Mouse (Mus musculus) midbrain, embryonic 11.5 days (tissue): ENCODE measurements around the gene Rps17. TPM values are rescaled to one million over a fixed set of nuclear protein-coding genes. Genes with fewer than 3 reads are reported as not detected.

Source experiments
- ATAC-seq: fragments of 200-750 bp; cut with Nextera tagmentation; 2 replicates; pipeline ENCODE4 v1.8.0; 2017; ENCODE audit warnings: moderate TSS enrichment, moderate library complexity; ENCODE audit not compliant: low FRiP score
- DNase-seq: peaks from one replicate; pipeline ENCODE4 v3.0.0; 2015; ENCODE audit warnings: low spot score; ENCODE audit errors: missing footprints
- H3K27ac ChIP-seq: fragments of 300-500 bp; sonication (generic); 2 replicates; pipeline ENCODE4 v1.5.1; 2014; ENCODE audit warnings: low read depth, low read length
- H3K27me3 ChIP-seq: fragments of 300-500 bp; sonication (generic); 2 replicates; pipeline ENCODE4 v1.6.1; 2014; ENCODE audit warnings: mild to moderate bottlenecking, low read length, moderate library complexity, mixed read lengths; ENCODE audit not compliant: control insufficient read depth, insufficient read depth
- H3K36me3 ChIP-seq: fragments of 300-500 bp; sonication (generic); 2 replicates; pipeline ENCODE4 v1.6.1; 2014; ENCODE audit warnings: mild to moderate bottlenecking, low read length, moderate library complexity, mixed read lengths; ENCODE audit not compliant: control insufficient read depth, insufficient read depth
- H3K4me1 ChIP-seq: fragments of 300-500 bp; sonication (generic); 2 replicates; pipeline ENCODE4 v1.6.1; 2014; ENCODE audit warnings: low read length; ENCODE audit not compliant: control insufficient read depth, insufficient read depth
- H3K4me2 ChIP-seq: fragments of 300-500 bp; sonication (generic); 2 replicates; pipeline ENCODE4 v1.6.1; 2014; ENCODE audit warnings: mild to moderate bottlenecking, moderate library complexity
- H3K4me3 ChIP-seq: fragments of 300-500 bp; sonication (generic); 2 replicates; pipeline ENCODE4 v1.5.1; 2014; ENCODE audit warnings: low read depth, low read length
- H3K9ac ChIP-seq: fragments of 300-500 bp; sonication (generic); 2 replicates; pipeline ENCODE4 v1.6.1; 2014; ENCODE audit warnings: low read length
- H3K9me3 ChIP-seq: fragments of 300-500 bp; sonication (generic); 2 replicates; pipeline ENCODE4 v1.6.1; 2016; ENCODE audit warnings: low read length; ENCODE audit not compliant: control insufficient read depth
- WGBS: fragments of 180-500 bp; shearing (Covaris S2); extraction: QIAGEN DNeasy Blood & Tissue Kit; methylation state at CpG from one replicate; pipeline ENCODE4 v1.1.7; 2014; 5-methylcytosine and 5-hydroxymethylcytosine counted together
- polyA plus RNA-seq: library from polyadenylated mRNA; unstranded; fragments of >200 nt; fragmentation: Nextera tagmentation; extraction: Ambion mirVana; gene quantifications from 2 replicates; pipeline ENCODE4 v1.2.1, GENCODE M21; 2014

The Rps17 gene
- 1,045 and 1,155 TPM in 2 replicates for polyA plus RNA-seq

- H3K36me3 ChIP-seq: peaks cover 12% of the 10 kb centered on the region; the same call in 1 of the 2 replicates
- WGBS: under 1% methylated on average over 85 of the region's 85 CpGs
- peak within 1 kb of the TSS; percentile 76 for H3K27ac ChIP-seq
- peaks cover 14% of the 10 kb centered on the region for H3K4me1 ChIP-seq
- ATAC-seq (peak; percentile 92), DNase-seq (peak; percentile 100)
- no peaks in the 10 kb centered on the region for H3K27me3 ChIP-seq
- H3K9me3 ChIP-seq: no peaks in the 10 kb centered on the region
- peak within 1 kb of the TSS; percentile 65 for H3K4me3 ChIP-seq
- peak within 1 kb of the TSS; percentile 87 for H3K9ac ChIP-seq
- H3K4me2 ChIP-seq: peak within 1 kb of the TSS; percentile 89
Observed at GRCm38 (mm10) chr7:81344544-81345446, at the start of gene Rps17. Gene Rps17 (minus strand): TSS chr7:81345254.

- H3K27me3 ChIP-seq: no peaks in the 10 kb centered on the region
- WGBS: 88% methylated on average over 1 of the region's 1 CpGs
- H3K4me2 ChIP-seq: no peak overlapping the region
- no peak for DNase-seq
- H3K9ac ChIP-seq: no peak overlapping the region
- no peak for ATAC-seq
- no peaks in the 10 kb centered on the region for H3K36me3 ChIP-seq
- H3K9me3 ChIP-seq: no peaks in the 10 kb centered on the region
- no peak overlapping the region for H3K27ac ChIP-seq
- H3K4me3 ChIP-seq: no peak overlapping the region
- no peaks in the 10 kb centered on the region for H3K4me1 ChIP-seq
Observed at GRCm38 (mm10) chr7:81379363-81379762, 34.3 kb upstream of the Rps17 start.

- H3K9ac ChIP-seq: peak overlapping the region; percentile 35
- peak overlapping the region; percentile 18 for H3K4me3 ChIP-seq
- H3K4me2 ChIP-seq: peak overlapping the region; percentile 39
- H3K4me1 ChIP-seq: peaks cover 3% of the 10 kb centered on the region; the same call in 1 of the 2 replicates
- no peaks in the 10 kb centered on the region for H3K9me3 ChIP-seq
- 5% methylated on average over 13 of the region's 13 CpGs for WGBS
- H3K36me3 ChIP-seq: no peaks in the 10 kb centered on the region
- no peaks in the 10 kb centered on the region; the same call in 1 of the 2 replicates for H3K27me3 ChIP-seq
- H3K27ac ChIP-seq: no peak overlapping the region
- ATAC-seq (peak; percentile 87), DNase-seq (peak; percentile 92)
Observed at GRCm38 (mm10) chr7:81372337-81372920, 27.4 kb upstream of the Rps17 start.

- peak overlapping the region; percentile 35 for H3K9ac ChIP-seq
- ATAC-seq (peak; percentile 58; the same call in 1 of the 2 replicates), DNase-seq (no peak)
- no peaks in the 10 kb centered on the region for H3K36me3 ChIP-seq
- H3K27me3 ChIP-seq: no peaks in the 10 kb centered on the region; the same call in 1 of the 2 replicates
- no peaks in the 10 kb centered on the region for H3K9me3 ChIP-seq
- peak overlapping the region; percentile 18; the same call in 1 of the 2 replicates for H3K4me3 ChIP-seq
- H3K4me2 ChIP-seq: peak overlapping the region; percentile 39; the same call in 1 of the 2 replicates
- H3K27ac ChIP-seq: no peak overlapping the region
- peaks cover 3% of the 10 kb centered on the region; the same call in 1 of the 2 replicates for H3K4me1 ChIP-seq
- WGBS: 12% methylated on average over 5 of the region's 5 CpGs
Observed at GRCm38 (mm10) chr7:81371811-81372210, 26.8 kb upstream of the Rps17 start.

GRCm38 (mm10) chr7:81369724-81370123, 24.7 kb upstream of the Rps17 start:
- no peak for ATAC-seq
- no peaks in the 10 kb centered on the region for H3K9me3 ChIP-seq
- no peak overlapping the region for H3K9ac ChIP-seq
- no peaks in the 10 kb centered on the region for H3K36me3 ChIP-seq
- no peak overlapping the region for H3K27ac ChIP-seq
- WGBS: 73% methylated on average over 3 of the region's 3 CpGs
- H3K4me1 ChIP-seq: peaks cover 3% of the 10 kb centered on the region; the same call in 1 of the 2 replicates
- H3K4me2 ChIP-seq: no peak overlapping the region
- DNase-seq: no peak
- H3K27me3 ChIP-seq: no peaks in the 10 kb centered on the region; the same call in 1 of the 2 replicates
- H3K4me3 ChIP-seq: no peak overlapping the region

GRCm38 (mm10) chr7:81367946-81368345, 22.9 kb upstream of the Rps17 start:
- Histone ChIP-seq H3K27ac (no peak overlapping the region), H3K27me3 (no peaks in the 10 kb centered on the region; the same call in 1 of the 2 replicates), H3K4me3 (no peak overlapping the region), H3K4me1 (peaks cover 3% of the 10 kb centered on the region; the same call in 1 of the 2 replicates), H3K36me3 (no peaks in the 10 kb centered on the region), H3K9ac (no peak overlapping the region), H3K9me3 (no peaks in the 10 kb centered on the region), H3K4me2 (no peak overlapping the region)
- 80% methylated on average over 3 of the region's 3 CpGs for WGBS
- ATAC-seq (no peak), DNase-seq (no peak)

GRCm38 (mm10) chr7:81356975-81357374, 11.9 kb upstream of the Rps17 start:
- Histone ChIP-seq H3K36me3 (no peaks in the 10 kb centered on the region), H3K9me3 (no peaks in the 10 kb centered on the region), H3K4me3 (no peak overlapping the region), H3K4me2 (no peak overlapping the region), H3K4me1 (no peaks in the 10 kb centered on the region), H3K9ac (no peak overlapping the region), H3K27ac (no peak overlapping the region), H3K27me3 (no peaks in the 10 kb centered on the region)
- DNase-seq: no peak
- ATAC-seq: no peak
- WGBS: 83% methylated on average over 7 of the region's 7 CpGs

- H3K4me3 ChIP-seq: no peak overlapping the region
- 89% methylated on average over 1 of the region's 1 CpGs for WGBS
- H3K9ac ChIP-seq: no peak overlapping the region
- no peak overlapping the region for H3K27ac ChIP-seq
- no peaks in the 10 kb centered on the region for H3K9me3 ChIP-seq
- ATAC-seq (no peak), DNase-seq (no peak)
- no peaks in the 10 kb centered on the region for H3K27me3 ChIP-seq
- H3K4me1 ChIP-seq: no peaks in the 10 kb centered on the region
- H3K36me3 ChIP-seq: no peaks in the 10 kb centered on the region
- no peak overlapping the region for H3K4me2 ChIP-seq
Observed at GRCm38 (mm10) chr7:81356360-81356759, 11.3 kb upstream of the Rps17 start.

- Histone ChIP-seq H3K4me2 (no peak overlapping the region), H3K27ac (no peak overlapping the region), H3K4me3 (no peak overlapping the region), H3K27me3 (no peaks in the 10 kb centered on the region), H3K4me1 (no peaks in the 10 kb centered on the region), H3K9me3 (no peaks in the 10 kb centered on the region), H3K36me3 (no peaks in the 10 kb centered on the region), H3K9ac (no peak overlapping the region)
- 84% methylated on average over 7 of the region's 7 CpGs for WGBS
- DNase-seq (no peak), ATAC-seq (no peak)
Observed at GRCm38 (mm10) chr7:81355746-81356145, 10.7 kb upstream of the Rps17 start.
